Mouse (Mus musculus): Measurements from ENCODE around the gene Fus.

- TF ChIP-seq CTCF (IDR thresholded peaks at IDR 0.05; ENCODE audit: extremely low read depth, insufficient read depth, low read length) (no peak), POLR2A (IDR thresholded peaks at IDR 0.05; ENCODE audit: extremely low read depth, insufficient read depth, low read length) (no peak)
Observed at GRCm38 (mm10) chr7:127934075-127934474, 33.2 kb upstream of the Fus start.

All from cortical plate, adult 2 months (tissue).